ENCODE assay signal across 12 mouse cellular contexts in the genomic region with DNA sequence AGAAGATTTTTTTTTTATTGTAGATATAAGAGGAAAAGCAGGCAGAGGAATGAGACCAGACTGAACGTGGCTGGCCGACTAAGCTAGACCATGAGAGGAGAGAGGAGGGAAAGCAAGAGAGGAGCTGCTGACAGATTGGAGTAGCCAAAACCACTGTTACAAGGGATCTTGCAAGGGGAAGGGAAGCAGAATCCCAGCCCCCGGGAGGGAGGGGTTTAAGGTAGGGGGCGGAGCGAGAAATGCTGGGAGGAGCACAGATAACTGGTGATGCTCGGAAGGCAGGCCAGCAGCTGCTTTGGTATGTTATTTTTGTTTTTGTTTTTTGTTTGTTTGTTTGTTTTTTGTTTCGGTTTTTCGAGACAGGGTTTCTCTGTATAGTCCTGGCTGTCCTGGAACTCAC. TPM values are rescaled to one million over a fixed set of nuclear protein-coding genes. Genes with fewer than 3 reads are reported as not detected.
DNase-seq lines count a peak whose midpoint lies in the region; ATAC-seq and TF ChIP-seq lines count a peak whose summit lies in the region.
"Had no signal": no experiment of that assay in that cellular context is flagged by ENCODE, and none has a peak within 500 bp of the region (broad histone marks: within the 10 kb centered on the region; RNA-seq: fewer than 3 reads in every experiment).

No protein-coding gene starts in this region.

- H3K4me2 ChIP-seq in liver, embryonic 12.5 days = no peak overlapping the region
- peak overlapping the region; percentile 22 for H3K4me2 ChIP-seq in myocyte (ENCODE audit: low read depth)
- no peak overlapping the region for H3K4me2 ChIP-seq in hindbrain, postnatal 0 days (ENCODE audit: low read depth, low read length)
- H3K4me2 ChIP-seq: lung, embryonic 15.5 days had no signal

- 0 out of 2 replicates have a peak, but pooled peaks cover 5% of the 10 kb centered on the region for H3K27me3 ChIP-seq in liver, embryonic 12.5 days (replicated peaks)
- H3K27me3 ChIP-seq in ES-Bruce4 (ENCODE audit: control insufficient read depth, insufficient read depth, low read length, poor library complexity, severe bottlenecking) (no peaks in the 10 kb centered on the region), myocyte (ENCODE audit: control insufficient read depth, insufficient read depth, insufficient read length) (no peaks in the 10 kb centered on the region)
- no peaks in the 10 kb centered on the region for H3K27me3 ChIP-seq in hindbrain, postnatal 0 days (ENCODE audit: insufficient read depth, low read length)
- H3K27me3 ChIP-seq: lung, embryonic 15.5 days had no signal

- H3ac ChIP-seq in myocyte (ENCODE audit: control insufficient read depth, insufficient read length) = no peak overlapping the region

- no peaks in the 10 kb centered on the region for H3K36me3 ChIP-seq in liver, embryonic 12.5 days
- no peaks in the 10 kb centered on the region for H3K36me3 ChIP-seq in ES-Bruce4 (ENCODE audit: control insufficient read depth, insufficient read depth, low read length, poor library complexity, severe bottlenecking)
- H3K36me3 ChIP-seq in myocyte (ENCODE audit: control insufficient read depth, insufficient read depth) = no peaks in the 10 kb centered on the region
- H3K36me3 ChIP-seq in hindbrain, postnatal 0 days (ENCODE audit: insufficient read depth, low read length) = no peaks in the 10 kb centered on the region
- H3K36me3 ChIP-seq: lung, embryonic 15.5 days had no signal

- no peak for ATAC-seq in liver, embryonic 12.5 days
- ATAC-seq in hindbrain, postnatal 0 days = no peak

- DNase-seq in liver = peak; percentile 66
- DNase-seq in c-Kit-positive CD71-negative TER-119-negative erythroid progenitor cells, embryonic 14.5 days (ENCODE audit: low read depth) = peak; percentile 53
- no peak for DNase-seq in layer of hippocampus, postnatal 14 days (ENCODE audit: low spot score in 2 of 2)
- no peak for DNase-seq in hindbrain, postnatal 0 days (ENCODE audit: low spot score)
- DNase-seq: cerebellum, adult 18-20 months; right cerebral cortex, postnatal 14 days had no signal

- no peaks in the 10 kb centered on the region for H3K9me3 ChIP-seq in liver, embryonic 12.5 days (replicated peaks)
- no peaks in the 10 kb centered on the region for H3K9me3 ChIP-seq in ES-Bruce4 (replicated peaks; ENCODE audit: control insufficient read depth, insufficient read depth, low read length, poor library complexity, severe bottlenecking)
- H3K9me3 ChIP-seq in hindbrain, postnatal 0 days (ENCODE audit: low read length) = no peaks in the 10 kb centered on the region
- H3K9me3 ChIP-seq: lung, embryonic 15.5 days had no signal

- H3K4me1 ChIP-seq in liver, embryonic 12.5 days = peaks cover 20% of the 10 kb centered on the region
- H3K4me1 ChIP-seq in ES-Bruce4 (ENCODE audit: control insufficient read depth, insufficient read depth, low read length) = peaks cover 2% of the 10 kb centered on the region
- no peaks in the 10 kb centered on the region for H3K4me1 ChIP-seq in hindbrain, postnatal 0 days (ENCODE audit: insufficient read depth, low read length)

- H3K4me3 ChIP-seq in liver, embryonic 12.5 days = no peak overlapping the region
- H3K4me3 ChIP-seq in ES-Bruce4 (ENCODE audit: low read depth, low read length) (peak overlapping the region; percentile 43), myocyte (no peak overlapping the region)
- no peak overlapping the region for H3K4me3 ChIP-seq in hindbrain, postnatal 0 days (ENCODE audit: low read length)
- H3K4me3 ChIP-seq: erythroblast, embryonic 14.5 days; heart, adult 2 months; lung, embryonic 15.5 days had no signal

- no peak overlapping the region for H3K9ac ChIP-seq in liver, embryonic 12.5 days
- no peak overlapping the region for H3K9ac ChIP-seq in ES-Bruce4 (ENCODE audit: low read depth, poor library complexity, severe bottlenecking)
- no peak overlapping the region for H3K9ac ChIP-seq in hindbrain, postnatal 0 days (replicated peaks; ENCODE audit: low read length)
- H3K9ac ChIP-seq: lung, embryonic 15.5 days had no signal

- H3K27ac ChIP-seq in liver, embryonic 12.5 days = no peak overlapping the region
- H3K27ac ChIP-seq in ES-Bruce4 (ENCODE audit: insufficient read depth, low read length) = peak overlapping the region; percentile 92
- no peak overlapping the region for H3K27ac ChIP-seq in hindbrain, postnatal 0 days
- H3K27ac ChIP-seq: heart, adult 2 months; lung, embryonic 15.5 days had no signal

- no peak for TF ChIP-seq CTCF in ES-Bruce4 (IDR thresholded peaks at IDR 0.05; ENCODE audit: low read depth, low read length)
- no peak for TF ChIP-seq CTCF in hindbrain, postnatal 0 days (IDR thresholded peaks at IDR 0.05; ENCODE audit: low read depth)

- no peak for TF ChIP-seq EP300 in ES-Bruce4 (IDR thresholded peaks at IDR 0.05; ENCODE audit: insufficient read depth, low read depth, low read length)

- WGBS in liver, embryonic 12.5 days (ENCODE audit: insufficient replicate concordance) = 22% methylated on average over 8 of the region's 8 CpGs
- WGBS in hindbrain, postnatal 0 days = 56% methylated on average over 8 of the region's 8 CpGs

- no peaks in the 10 kb centered on the region for H3K79me2 ChIP-seq in myocyte (ENCODE audit: control insufficient read depth, insufficient read depth)

- TF ChIP-seq POLR2A in ES-Bruce4 (IDR thresholded peaks at IDR 0.05; ENCODE audit: insufficient read depth, low read length) (no peak), myocyte (IDR thresholded peaks at IDR 0.05; ENCODE audit: insufficient read length, low read depth) (no peak)

TF ChIP-seq in myocyte, 11 proteins besides CTCF, POLR2A, EP300 and RAD21:
- no peak for TF ChIP-seq POLR2AphosphoS2 (IDR thresholded peaks at IDR 0.05; ENCODE audit: insufficient read length, low read depth)

RNA-seq across cellular contexts. Expression of a gene that starts 18.7 kb away (rescaled TPM):
- 1.8 and 2.0 TPM in 2 replicates for polyA plus RNA-seq in liver, embryonic 12.5 days (2016; fragmentation: Nextera tagmentation; extraction: Ambion mirVana)
- polyA plus RNA-seq in ES-Bruce4 (2011; ENCODE audit: insufficient read depth, insufficient read length, low read depth, missing spikeins) (0.15 TPM in 1 of 2 replicates, not detected in the other), myocyte (2012; fragmentation: generic; extraction: Trizol) (0.02 TPM)
- total RNA-seq in layer of hippocampus, postnatal 14 days (2021) = under 1 TPM; 0.23 to 0.38 TPM
- 0.10 TPM in 1 of 2 replicates, not detected in the other for total RNA-seq in hindbrain, postnatal 0 days (2014; rRNA removed)
- 0.13 and 0.25 TPM in 2 replicates for polyA plus RNA-seq in hindbrain, postnatal 0 days (2015; fragmentation: Nextera tagmentation; extraction: Ambion mirVana)
- total RNA-seq: heart, adult 2 months had no signal

RNA-seq across cellular contexts. Expression of a gene that starts 38.0 kb away (rescaled TPM):
- 36.7 and 37.3 TPM in 2 replicates for polyA plus RNA-seq in liver, embryonic 12.5 days (2016; fragmentation: Nextera tagmentation; extraction: Ambion mirVana)
- polyA plus RNA-seq in ES-Bruce4 (2011; ENCODE audit: insufficient read depth, insufficient read length, low read depth, missing spikeins) = 36.6 and 43.0 TPM in 2 replicates
- 13.2 TPM for polyA plus RNA-seq in myocyte (2012; fragmentation: generic; extraction: Trizol)
- 10 to 100 TPM; 49.8 to 50.8 TPM for total RNA-seq in layer of hippocampus, postnatal 14 days (2021)
- 32.0 and 40.1 TPM in 2 replicates for total RNA-seq in hindbrain, postnatal 0 days (2014; rRNA removed)
- 65.4 and 68.1 TPM in 2 replicates for polyA plus RNA-seq in hindbrain, postnatal 0 days (2015; fragmentation: Nextera tagmentation; extraction: Ambion mirVana)

Comparison
In these comparisons a context has a peak if more than half of its experiments do, and no peak if none do; other contexts are left out.
1. DNase-seq: peak in liver (single experiment) and c-Kit-positive CD71-negative TER-119-negative erythroid progenitor cells, embryonic 14.5 days (single experiment); none in layer of hippocampus, postnatal 14 days (0 of 2) and hindbrain, postnatal 0 days (single experiment).